Mouse (Mus musculus) forebrain, embryonic 16.5 days (tissue): ENCODE measurements around the gene Tns4. TPM values are rescaled to one million over a fixed set of nuclear protein-coding genes. Genes with fewer than 3 reads are reported as not detected.

Source experiments
- ATAC-seq: fragments of 200-750 bp; cut with Nextera tagmentation; 2 replicates; pipeline ENCODE4 v1.8.0; 2017; ENCODE audit warnings: mild to moderate bottlenecking, moderate library complexity
- H3K27ac ChIP-seq: fragments of 300-500 bp; sonication (generic); 2 replicates; pipeline ENCODE4 v1.5.1; 2014; ENCODE audit warnings: low read length, control low read depth
- H3K27me3 ChIP-seq: fragments of 300-500 bp; sonication (generic); replicated peaks from 2 replicates; pipeline ENCODE4 v1.6.1; 2014; ENCODE audit warnings: low read length; ENCODE audit not compliant: control insufficient read depth, insufficient read depth
- H3K36me3 ChIP-seq: fragments of 300-500 bp; sonication (generic); 2 replicates; pipeline ENCODE4 v1.6.1; 2014; ENCODE audit not compliant: control insufficient read depth, insufficient read depth
- H3K4me1 ChIP-seq: fragments of 300-500 bp; sonication (generic); replicated peaks from 2 replicates; pipeline ENCODE4 v1.6.1; 2014; ENCODE audit warnings: low read length; ENCODE audit not compliant: control insufficient read depth, insufficient read depth
- H3K4me2 ChIP-seq: fragments of 300-500 bp; sonication (generic); 2 replicates; pipeline ENCODE4 v1.6.1; 2014; ENCODE audit warnings: mild to moderate bottlenecking, low read length, control low read depth
- H3K4me3 ChIP-seq: fragments of 300-500 bp; sonication (generic); replicated peaks from 2 replicates; pipeline ENCODE4 v1.5.1; 2014; ENCODE audit warnings: mild to moderate bottlenecking, low read length, control low read depth
- H3K9ac ChIP-seq: fragments of 300-500 bp; sonication (generic); replicated peaks from 2 replicates; pipeline ENCODE4 v1.6.1; 2014; ENCODE audit warnings: low read depth, low read length, control low read depth
- H3K9me3 ChIP-seq: fragments of 300-500 bp; sonication (generic); 2 replicates; pipeline ENCODE4 v1.6.1; 2016; ENCODE audit warnings: low read length; ENCODE audit not compliant: control insufficient read depth
- WGBS: fragments of 180-500 bp; shearing (Covaris S2); extraction: QIAGEN DNeasy Blood & Tissue Kit; methylation state at CpG from one replicate; pipeline ENCODE4 v1.1.7; 2014; 5-methylcytosine and 5-hydroxymethylcytosine counted together
- polyA plus RNA-seq: library from polyadenylated mRNA; unstranded; fragments of >200 nt; fragmentation: Nextera tagmentation; extraction: Ambion mirVana; gene quantifications from 2 replicates; pipeline ENCODE4 v1.2.1, GENCODE M21; 2015

Tns4 gene
- polyA plus RNA-seq, 1 experiment from 2014 or later = not detected

DNA sequence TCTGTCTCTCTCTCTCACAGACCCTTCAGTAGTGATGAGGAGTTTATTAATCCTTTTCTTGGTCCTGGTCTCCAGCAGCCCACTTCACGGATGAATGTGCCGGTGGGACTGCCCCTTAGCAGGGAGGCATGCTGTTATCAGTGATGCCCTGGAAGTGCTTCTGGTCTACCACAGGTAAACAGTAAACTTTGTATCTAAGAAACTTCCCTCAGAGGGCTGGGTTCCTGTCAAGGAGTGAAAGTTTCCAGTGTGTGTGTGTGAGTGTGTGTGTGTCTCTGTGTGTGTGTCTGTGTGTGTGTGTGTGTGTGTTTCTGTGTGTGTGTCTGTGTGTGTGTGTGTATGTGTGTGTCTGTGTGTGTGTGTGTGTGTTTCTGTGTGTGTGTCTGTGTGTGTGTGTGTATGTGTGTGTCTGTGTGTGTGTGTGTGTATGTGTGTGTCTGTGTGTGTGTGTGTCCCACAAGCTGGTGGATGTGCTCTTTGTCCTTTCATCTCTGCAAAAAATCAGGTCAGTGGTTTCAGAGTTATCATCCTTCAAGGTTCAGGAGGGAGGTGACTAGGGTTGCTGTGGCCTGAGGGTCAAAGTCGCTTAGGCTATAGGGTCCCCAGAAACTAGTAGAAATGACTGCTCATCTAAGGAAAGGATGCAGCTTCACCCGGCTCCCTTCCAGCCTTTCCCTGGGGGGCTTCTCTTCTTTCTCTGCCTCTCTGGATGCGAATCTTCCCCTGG, 41.8 kb upstream of the Tns4 start:
- WGBS = 78% methylated on average over 5 of the region's 5 CpGs
- Histone ChIP-seq H3K9me3 (no peaks in the 10 kb centered on the region), H3K4me3 (no peak overlapping the region), H3K4me2 (no peak overlapping the region), H3K36me3 (no peaks in the 10 kb centered on the region), H3K4me1 (peaks cover 13% of the 10 kb centered on the region), H3K9ac (no peak overlapping the region), H3K27me3 (no peaks in the 10 kb centered on the region), H3K27ac (no peak overlapping the region)
- ATAC-seq = no peak

DNA sequence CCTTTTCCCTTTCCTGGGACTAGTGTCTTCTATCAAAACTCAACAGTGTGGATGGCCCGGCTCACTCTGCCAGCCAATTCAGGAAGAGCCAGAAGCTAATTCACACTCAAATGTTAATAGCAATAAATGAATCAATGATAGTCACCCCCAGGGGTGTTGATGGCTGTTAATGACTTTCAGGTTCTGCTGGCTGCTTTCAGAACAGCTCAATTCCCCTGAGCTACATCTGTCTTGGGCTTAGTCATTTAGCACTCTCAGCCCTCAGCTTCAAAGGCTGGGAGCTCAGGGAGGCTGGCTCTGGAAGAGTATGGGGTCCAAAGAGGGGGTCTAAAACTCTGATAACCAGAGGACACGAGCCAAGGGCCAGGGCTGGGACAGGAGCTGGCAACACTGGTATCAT, 40.2 kb upstream of the Tns4 start:
- H3K9me3 ChIP-seq = no peaks in the 10 kb centered on the region
- ATAC-seq = no peak
- no peak overlapping the region for H3K27ac ChIP-seq
- H3K4me1 ChIP-seq = peaks cover 13% of the 10 kb centered on the region
- 53% methylated on average over 2 of the region's 2 CpGs for WGBS
- H3K36me3 ChIP-seq = no peaks in the 10 kb centered on the region
- H3K27me3 ChIP-seq = no peaks in the 10 kb centered on the region
- no peak overlapping the region for H3K4me2 ChIP-seq
- H3K4me3 ChIP-seq = no peak overlapping the region
- no peak overlapping the region for H3K9ac ChIP-seq

- ATAC-seq = no peak
- no peaks in the 10 kb centered on the region for H3K27me3 ChIP-seq
- H3K4me1 ChIP-seq = peaks cover 13% of the 10 kb centered on the region
- H3K4me3 ChIP-seq = no peak overlapping the region
- no peak overlapping the region for H3K9ac ChIP-seq
- H3K9me3 ChIP-seq = no peaks in the 10 kb centered on the region
- no peak overlapping the region for H3K4me2 ChIP-seq
- no peaks in the 10 kb centered on the region for H3K36me3 ChIP-seq
- 83% methylated on average over 18 of the region's 18 CpGs for WGBS
- H3K27ac ChIP-seq = no peak overlapping the region
Observed at GRCm38 (mm10) chr11:99127785-99128682, 38.9 kb upstream of the Tns4 start.

DNA sequence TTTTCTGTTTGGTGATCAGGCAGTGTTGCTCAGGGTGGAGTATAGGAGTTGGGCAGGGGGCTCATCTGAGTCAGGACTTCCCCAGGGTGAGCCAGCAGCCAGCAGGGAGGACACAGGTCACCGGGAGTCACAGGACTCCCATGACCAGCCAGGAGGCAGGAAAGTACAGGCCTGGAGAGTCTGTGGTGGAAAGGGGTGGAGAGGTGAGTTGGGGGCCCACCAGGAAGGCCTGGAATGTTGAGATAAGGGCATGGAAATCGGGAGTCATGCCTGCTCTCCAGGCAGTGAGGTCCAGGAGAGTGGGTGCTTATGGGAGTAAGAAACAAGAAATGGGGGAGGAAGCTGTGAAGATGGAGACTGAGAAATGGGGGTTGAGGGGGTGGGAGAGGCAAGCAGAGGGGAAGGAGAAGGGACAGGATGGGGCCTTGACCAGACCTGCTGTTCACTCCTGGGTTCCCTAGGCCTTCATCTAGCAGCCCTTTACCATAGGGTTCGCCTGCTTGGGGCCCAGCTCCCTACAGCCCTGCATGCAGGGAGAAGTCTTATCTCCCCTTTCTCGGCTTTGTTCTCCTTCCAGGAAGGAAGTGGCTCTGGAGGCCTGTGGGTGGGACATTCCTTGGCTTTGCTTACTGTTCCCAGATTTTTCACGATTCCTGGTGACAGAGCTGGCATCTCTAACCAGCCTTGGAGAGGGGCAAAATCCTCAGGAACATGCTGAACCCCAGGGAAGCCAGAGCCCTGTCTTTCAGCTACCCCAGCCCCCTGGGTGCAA, 37.6 kb upstream of the Tns4 start:
- no peak overlapping the region for H3K27ac ChIP-seq
- 53% methylated on average over 5 of the region's 5 CpGs for WGBS
- no peak for ATAC-seq

GRCm38 (mm10) chr11:99124635-99125029, 35.5 kb upstream of the Tns4 start:
- Histone ChIP-seq H3K27me3 (no peaks in the 10 kb centered on the region), H3K9ac (no peak overlapping the region), H3K4me1 (peaks cover 7% of the 10 kb centered on the region), H3K4me3 (no peak overlapping the region), H3K36me3 (no peaks in the 10 kb centered on the region), H3K9me3 (no peaks in the 10 kb centered on the region), H3K4me2 (no peak overlapping the region), H3K27ac (no peak overlapping the region)
- no peak for ATAC-seq
- 66% methylated on average over 10 of the region's 10 CpGs for WGBS

More for the DNA sequence above, 37.6 kb upstream of the Tns4 start:
- Histone ChIP-seq H3K36me3 (no peaks in the 10 kb centered on the region), H3K4me3 (no peak overlapping the region), H3K4me1 (peaks cover 4% of the 10 kb centered on the region; the same call in 1 of the 2 replicates), H3K9me3 (no peaks in the 10 kb centered on the region), H3K4me2 (no peak overlapping the region), H3K27me3 (no peaks in the 10 kb centered on the region), H3K9ac (no peak overlapping the region; the same call in 1 of the 2 replicates)

DNA sequence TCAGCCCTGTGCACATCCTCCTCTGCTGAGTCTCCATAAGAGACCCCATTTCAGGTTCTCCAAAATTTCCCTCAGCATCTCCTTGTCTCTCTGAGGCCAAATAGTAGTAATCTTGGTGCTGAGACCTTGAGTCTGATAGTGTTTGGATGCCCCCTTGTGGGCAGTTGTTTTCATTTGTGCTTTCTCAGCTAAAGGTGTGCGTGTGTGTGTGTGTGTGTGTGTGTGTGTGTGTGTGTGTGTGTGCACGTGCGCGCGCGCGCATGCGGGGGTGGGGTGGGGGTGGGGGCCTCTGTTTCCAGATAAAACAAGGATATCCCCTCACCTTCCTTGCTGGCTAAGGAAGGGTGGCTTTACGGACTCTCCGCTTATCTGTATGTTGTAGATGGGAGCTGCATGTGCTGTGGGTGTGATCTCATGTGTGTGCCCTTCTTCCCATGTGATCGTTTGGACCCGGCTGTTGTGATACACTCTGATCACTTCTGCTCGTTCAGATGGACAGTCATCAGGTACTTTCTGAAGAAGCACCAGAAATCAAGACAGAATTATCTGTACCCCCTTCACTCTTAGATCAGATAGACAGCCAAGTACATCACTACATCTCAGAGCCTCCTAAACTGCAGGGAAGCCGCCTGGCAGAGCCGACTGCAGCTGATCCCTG, 35.0 kb upstream of the Tns4 start:
- Histone ChIP-seq H3K9me3 (no peaks in the 10 kb centered on the region), H3K36me3 (no peaks in the 10 kb centered on the region), H3K27me3 (no peaks in the 10 kb centered on the region), H3K4me3 (no peak overlapping the region), H3K9ac (no peak overlapping the region), H3K27ac (no peak overlapping the region), H3K4me1 (peaks cover 7% of the 10 kb centered on the region), H3K4me2 (no peak overlapping the region)
- no peak for ATAC-seq
- 39% methylated on average over 15 of the region's 15 CpGs for WGBS

GRCm38 (mm10) chr11:99122703-99123102, 33.6 kb upstream of the Tns4 start:
- Histone ChIP-seq H3K36me3 (no peaks in the 10 kb centered on the region), H3K27me3 (no peaks in the 10 kb centered on the region), H3K4me3 (no peak overlapping the region), H3K4me2 (no peak overlapping the region), H3K9me3 (no peaks in the 10 kb centered on the region), H3K4me1 (peaks cover 4% of the 10 kb centered on the region), H3K27ac (no peak overlapping the region), H3K9ac (no peak overlapping the region)
- ATAC-seq = peak; percentile 59; the same call in 1 of the 2 replicates
- WGBS = 51% methylated on average over 3 of the region's 3 CpGs

- Histone ChIP-seq H3K36me3 (no peaks in the 10 kb centered on the region), H3K27me3 (no peaks in the 10 kb centered on the region), H3K9me3 (no peaks in the 10 kb centered on the region), H3K4me1 (peaks cover 4% of the 10 kb centered on the region), H3K27ac (no peak overlapping the region), H3K9ac (no peak overlapping the region), H3K4me2 (no peak overlapping the region), H3K4me3 (no peak overlapping the region)
- 35% methylated on average over 14 of the region's 14 CpGs for WGBS
- no peak for ATAC-seq
Observed at GRCm38 (mm10) chr11:99121218-99121631, 32.1 kb upstream of the Tns4 start.
